Mouse (Mus musculus): ENCODE measurements around the gene Gm20481.
"Not testable (repeated sequence)": the region's sequence is repeated elsewhere in the genome, so short reads cannot be mapped to it uniquely, and the experiment has no call there.

Gene Gm20481

DNA sequence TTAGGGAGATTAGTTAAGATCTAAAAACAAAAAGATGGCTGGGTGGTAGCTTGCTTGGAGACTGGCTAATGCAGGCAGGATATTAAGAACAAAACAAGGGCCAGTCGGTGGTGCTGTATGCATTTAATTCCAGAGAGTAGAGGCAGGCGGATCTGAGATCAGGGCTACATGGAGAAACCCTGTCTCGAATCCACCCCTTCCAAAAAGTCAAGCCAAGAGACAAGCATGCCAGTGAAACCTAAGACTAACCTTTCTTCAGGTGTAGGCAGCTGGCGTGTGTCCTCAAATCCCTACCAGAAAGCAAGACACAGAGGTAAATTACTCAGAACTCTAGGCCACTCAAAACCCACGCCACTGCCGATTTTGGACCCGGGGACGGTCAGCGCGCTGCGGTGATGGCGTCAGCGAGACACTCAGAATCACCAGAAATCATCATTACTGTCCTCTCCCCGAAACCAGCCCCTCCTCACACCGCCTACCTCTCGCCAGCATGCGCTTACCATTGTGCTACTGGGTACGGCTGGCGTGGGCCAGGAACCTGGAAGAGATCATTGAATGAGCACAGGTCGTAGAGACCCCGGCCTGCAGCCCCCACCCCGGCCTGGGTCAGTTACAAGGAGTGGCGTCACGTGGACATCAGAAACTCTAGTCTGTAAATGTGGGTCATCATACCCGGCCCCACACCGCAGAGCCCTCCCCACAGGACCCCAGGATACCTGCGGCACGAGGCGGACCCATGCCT is 17.9 kb upstream of the Gm20481 start:
- no peak for DNase-seq (ENCODE audit: low read depth, low spot score)

DNA sequence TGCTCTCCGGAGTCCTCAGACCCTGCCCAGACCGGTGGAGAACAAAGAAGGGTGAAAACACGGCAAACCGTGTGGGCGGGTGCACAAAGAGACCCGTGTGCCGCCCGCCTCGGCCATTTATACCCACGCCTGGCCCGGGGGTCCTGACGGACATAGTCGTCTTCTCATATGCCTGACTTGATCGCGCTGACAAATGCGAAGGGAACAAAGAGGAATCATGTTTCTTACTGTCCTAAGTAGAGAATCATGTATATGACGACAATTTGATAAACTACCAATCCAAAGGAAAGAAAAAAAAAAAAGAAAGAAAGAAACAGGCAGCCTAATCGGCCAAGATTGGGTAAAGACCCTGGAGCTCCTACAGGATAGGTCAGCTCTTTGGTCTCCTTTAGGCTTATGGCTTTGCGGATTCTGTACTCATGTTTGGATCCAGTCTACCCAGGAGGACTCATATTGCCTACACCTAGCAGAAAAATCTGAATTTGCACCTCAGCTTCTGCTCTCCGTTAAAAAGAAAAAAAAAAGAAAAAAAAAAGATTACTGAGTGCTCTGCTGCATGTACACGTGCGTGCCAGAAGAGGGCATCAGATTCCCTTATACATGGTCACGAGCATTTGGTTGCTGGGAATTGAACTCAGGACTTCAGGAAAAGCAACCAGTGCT is 17.2 kb upstream of the Gm20481 start:
- peak; percentile 83 for DNase-seq (ENCODE audit: low read depth, low spot score)

DNA sequence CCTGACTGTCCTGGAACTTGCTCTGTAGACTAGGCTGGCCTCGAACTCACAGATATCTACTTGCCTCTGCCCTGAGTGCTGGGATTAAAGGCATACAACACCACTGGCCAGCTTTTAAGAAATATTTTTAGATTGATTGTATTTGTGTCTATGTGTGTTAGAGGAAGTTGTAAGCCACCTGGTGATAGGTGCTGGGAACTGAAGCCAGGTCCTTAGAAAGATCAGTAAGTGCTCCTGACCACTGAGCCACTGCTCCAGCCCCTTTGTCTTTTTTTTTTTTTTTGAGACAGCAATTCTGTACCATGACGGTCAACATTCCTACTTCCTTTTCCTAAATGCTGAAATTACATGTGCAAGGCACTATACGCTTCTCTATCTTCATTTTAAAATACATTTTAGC is 16.5 kb upstream of the Gm20481 start:
- DNase-seq (ENCODE audit: low read depth, low spot score), result no peak

DNA sequence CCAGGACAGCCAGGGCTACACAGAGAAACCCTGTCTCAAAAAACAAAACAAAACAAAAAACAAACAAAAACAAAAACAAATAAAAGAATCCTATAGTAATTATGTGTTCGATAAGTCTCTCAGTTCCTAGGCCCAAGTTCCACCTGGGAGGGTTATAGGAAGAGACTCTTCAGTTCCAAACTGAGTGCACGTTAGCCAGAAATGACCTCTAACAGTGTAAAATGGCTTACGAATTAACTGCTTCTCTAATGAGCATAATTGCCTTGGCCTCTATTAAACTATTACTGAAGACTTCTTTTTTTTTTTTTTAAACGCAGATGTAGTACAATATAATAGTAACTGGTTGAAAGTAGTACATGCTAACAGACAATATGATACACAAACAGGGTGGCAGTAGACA is 15.8 kb upstream of the Gm20481 start:
- no peak for DNase-seq (ENCODE audit: low read depth, low spot score)

DNA sequence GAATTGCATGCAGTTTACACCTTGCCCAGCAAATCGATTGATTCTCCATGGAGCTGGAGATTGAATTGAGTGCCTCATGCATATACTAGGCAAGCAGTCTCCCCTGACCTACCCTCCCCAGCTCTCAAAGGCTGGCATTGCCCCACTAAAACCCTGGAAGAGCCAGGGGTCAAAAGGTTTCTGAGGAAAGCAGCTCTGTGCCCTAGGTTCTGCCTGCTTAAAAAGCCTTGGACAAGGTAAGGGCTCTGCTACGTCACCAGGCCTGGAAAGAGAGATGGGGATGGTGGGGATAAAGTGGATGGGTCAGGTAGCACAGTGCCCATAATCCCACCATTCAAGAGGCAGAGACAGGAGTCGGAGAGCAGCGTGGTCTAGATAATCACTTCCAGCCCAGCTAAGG is 14.9 kb upstream of the Gm20481 start:
- no peak for DNase-seq (ENCODE audit: low read depth, low spot score)

DNA sequence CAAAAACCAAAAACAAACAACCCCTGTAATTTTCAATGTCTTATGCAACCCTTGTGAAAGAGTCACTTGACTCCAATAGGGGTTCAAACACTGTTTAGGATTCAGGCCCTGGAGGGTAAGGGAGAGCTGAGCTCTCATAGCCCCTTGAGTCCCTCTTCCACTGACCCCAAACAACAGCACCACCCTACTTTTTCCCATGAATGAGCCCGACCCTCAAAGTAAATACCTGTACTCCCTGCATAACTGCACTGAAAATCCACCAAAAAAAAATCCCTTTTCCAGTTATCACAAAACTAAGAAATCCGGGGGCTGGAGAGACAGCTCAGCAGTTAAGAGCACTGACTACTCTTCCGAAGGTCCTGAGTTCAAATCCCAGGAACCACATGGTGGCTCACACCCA is 13.8 kb upstream of the Gm20481 start:
- DNase-seq (ENCODE audit: low read depth, low spot score), result no peak

DNA sequence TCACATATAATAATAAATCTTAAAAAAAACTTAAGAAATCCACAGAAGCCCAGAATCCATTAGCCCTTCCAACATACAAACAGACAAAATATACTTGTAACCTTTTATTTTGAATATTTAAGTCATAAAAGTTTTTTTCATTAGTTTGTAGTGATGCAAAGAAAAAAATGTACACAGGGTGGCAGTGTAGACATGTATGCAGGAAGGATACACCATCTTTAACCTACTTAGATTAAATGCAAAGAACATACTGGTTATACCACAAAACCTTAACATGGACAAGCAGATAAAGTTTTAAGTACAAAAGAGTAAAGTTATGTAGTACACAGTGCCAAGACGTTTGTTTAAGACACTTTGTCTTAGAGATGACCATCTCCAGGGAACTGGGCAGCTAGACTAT is 13.4 kb upstream of the Gm20481 start:
- DNase-seq (ENCODE audit: low read depth, low spot score), result peak; percentile 69

DNA sequence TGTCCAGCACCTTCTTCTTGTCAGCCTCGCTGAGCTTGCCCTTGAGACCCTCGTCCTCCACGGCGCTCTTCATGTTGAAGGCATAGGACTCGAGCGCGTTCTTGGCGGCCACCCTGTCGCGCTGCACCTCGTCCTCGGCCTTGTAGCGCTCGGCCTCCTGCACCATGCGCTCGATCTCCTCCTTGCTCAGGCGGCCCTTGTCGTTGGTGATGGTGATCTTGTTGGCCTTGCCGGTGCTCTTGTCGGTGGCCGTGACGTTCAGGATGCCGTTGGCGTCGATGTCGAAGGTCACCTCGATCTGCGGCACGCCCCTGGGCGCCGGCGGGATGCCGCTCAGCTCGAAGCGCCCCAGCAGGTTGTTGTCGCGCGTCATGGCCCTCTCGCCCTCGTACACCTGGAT is 12.4 kb upstream of the Gm20481 start:
- DNase-seq (ENCODE audit: low read depth, low spot score), result not testable (repeated sequence)

DNA sequence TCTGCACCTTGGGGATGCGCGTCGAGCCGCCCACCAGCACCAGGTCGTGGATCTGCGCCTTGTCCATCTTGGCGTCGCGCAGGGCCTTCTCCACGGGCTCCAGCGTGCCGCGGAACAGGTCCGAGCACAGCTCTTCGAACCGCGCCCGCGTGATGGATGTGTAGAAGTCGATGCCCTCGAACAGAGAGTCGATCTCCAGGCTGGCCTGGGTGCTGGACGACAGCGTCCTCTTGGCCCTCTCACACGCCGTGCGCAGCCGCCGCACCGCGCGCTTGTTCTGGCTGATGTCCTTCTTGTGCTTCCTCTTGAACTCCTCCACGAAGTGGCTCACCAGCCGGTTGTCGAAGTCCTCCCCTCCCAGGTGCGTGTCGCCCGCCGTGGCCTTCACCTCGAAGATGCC is 11.7 kb upstream of the Gm20481 start:
- DNase-seq (ENCODE audit: low read depth, low spot score), result not testable (repeated sequence)

DNA sequence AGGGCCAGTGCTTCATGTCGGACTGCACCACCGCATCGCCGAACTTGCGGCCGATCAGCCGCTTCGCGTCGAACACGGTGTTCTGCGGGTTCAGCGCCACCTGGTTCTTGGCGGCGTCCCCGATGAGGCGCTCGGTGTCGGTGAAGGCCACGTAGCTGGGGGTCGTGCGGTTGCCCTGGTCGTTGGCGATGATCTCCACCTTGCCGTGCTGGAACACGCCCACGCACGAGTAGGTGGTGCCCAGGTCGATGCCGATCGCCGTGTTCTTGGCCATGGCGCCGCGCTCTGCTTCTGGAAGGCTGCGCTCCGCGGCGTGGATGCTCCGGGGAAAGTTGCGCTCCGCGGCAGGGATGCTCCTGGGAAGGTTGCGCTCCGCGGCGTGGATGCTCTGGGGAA is 11.0 kb upstream of the Gm20481 start:
- DNase-seq (ENCODE audit: low read depth, low spot score), result not testable (repeated sequence)

DNA sequence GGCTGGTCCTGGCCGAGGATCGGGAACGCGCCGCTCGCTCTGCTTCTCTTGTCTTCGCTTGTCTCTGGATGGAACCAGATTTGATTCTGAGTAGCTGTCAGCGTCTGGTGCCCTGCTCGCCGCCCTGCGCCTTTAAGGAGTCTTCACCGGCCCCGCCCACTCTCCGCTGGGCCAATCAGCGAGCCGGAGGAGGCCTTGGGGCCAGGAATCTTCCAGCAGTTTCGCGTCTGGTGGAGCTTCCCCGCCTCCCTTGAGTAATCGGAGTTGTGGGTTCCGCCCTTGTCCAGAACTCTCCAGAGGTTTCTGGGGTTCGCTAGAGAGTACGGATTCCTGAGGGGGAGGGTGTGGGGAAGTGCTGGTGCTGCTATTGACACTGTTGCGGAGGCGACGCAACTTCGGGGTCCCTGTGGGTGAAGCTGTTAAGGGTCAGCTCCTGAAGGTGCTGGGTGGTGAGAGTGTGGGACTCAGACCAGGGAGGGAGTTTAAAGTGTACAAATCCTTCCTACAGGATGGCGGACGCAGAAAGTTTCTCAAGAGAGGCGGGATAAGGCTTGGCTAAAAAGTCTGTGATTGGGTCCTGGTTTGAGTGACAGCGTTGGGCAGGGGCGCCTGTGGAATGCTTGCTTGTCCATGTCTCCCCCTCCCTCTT is 10.5 kb upstream of the Gm20481 start, which contains the start of gene Hspa1b:
Gene Hspa1b (minus strand): TSS at position 109 of the 649 bp plus-strand sequence.
- DNase-seq (ENCODE audit: low read depth, low spot score), result peak; percentile 82

DNA sequence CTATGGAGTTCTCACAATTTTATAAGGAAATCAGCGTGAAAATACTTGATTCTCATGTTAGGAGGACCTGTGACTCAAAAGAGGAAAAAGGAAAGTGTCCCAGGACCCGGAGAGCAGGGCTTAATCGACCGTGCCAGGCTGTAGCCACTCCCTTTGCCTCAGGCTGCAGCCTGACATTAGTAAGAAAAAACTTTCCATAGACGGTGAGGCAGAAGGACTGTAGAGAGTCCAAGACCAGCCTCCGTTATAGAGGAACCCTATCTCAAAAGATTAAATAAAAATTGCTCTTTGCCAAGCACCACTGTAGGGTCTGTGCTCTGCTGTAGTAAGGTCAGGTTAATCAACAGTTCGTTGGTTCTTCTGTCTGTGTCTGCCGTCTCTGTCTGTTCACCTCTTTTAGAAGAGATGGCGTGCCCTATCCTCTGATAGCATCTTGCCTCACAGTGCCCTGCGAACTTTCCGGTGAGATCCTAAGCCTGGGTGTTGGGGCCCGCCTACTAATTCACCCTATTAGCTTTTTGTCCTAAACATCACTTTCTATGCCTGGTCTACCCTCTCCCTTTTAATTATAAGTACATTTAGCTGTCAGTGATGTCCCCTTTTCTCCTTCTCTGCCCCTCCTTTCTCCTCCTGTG is 9.7 kb upstream of the Gm20481 start:
- DNase-seq (ENCODE audit: low read depth, low spot score), result peak; percentile 53

DNA sequence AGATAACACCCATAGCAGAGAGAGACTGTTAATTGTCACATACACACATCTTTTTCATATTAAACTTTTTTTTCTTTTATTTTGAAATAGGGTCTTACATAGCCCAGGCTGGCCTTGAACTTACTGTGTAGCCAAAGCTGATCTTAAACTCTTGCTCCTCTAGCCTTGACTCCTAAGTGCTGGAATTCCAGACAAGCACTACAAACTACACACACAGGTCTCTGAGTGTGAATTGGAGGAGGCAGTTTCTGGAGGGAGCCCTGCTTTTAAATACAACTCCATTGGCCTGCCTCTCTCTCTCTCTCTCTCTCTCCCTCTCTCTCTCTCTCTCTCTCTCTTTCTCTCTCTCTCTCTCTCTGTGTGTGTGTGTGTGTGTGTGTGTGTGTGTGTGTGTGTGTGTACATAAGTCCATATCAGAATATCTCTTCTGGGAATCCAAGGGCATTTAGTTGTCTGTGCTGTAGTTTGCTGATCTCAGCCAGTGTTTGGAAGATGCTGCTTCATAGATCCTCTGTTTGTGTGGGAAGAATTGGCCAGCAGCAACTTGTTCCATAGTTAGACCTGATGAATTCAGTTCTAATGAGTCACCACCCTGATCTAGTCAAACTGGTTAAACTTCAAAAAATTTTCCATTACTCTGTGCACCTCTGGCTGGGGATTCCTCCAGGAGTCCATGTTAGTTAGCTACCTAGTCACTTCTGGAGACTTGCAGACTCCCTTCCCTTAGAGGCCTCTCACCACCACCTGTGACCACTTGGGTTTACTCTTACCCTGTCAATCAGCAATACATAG is 8.8 kb upstream of the Gm20481 start:
- DNase-seq (ENCODE audit: low read depth, low spot score), result no peak

DNA sequence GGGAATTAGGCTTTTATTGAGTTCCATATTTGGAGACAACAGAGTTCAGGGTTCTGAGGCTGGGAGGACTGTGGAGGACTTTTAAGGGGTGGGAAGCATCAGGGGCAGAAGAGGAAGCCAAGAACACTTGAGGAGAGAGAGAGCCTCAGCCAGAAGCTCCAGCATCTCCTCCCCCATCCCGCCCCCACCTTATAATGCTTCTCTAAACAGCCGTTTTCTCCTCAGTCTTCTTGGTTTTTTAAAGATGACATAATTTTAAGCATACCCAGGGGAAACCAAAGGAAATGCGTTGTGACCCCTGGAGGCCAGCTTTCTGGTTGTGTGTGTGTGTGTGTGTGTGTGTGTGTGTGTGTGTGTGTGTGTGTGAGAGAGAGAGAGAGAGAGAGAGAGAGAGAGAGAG is 7.6 kb upstream of the Gm20481 start:
- no peak for DNase-seq (ENCODE audit: low read depth, low spot score)

DNA sequence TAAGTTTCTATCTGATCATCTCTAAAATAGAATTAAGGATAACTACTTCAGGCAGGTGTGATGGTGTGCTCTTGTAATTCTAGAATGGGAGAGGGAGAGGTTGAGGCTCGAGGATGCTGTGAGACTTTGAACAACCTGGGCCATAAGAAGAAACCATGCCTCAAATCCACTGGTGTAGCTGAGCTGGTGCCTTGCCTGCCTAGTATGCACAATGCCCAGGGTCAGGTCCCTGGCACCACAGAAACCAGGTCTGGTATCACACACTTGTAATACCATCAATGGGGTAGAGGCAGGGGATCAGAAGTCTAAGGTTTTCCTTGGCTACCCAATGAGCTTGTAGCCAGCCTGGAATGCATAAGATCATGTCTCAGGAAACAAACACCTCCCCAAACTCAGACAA is 6.9 kb upstream of the Gm20481 start:
- DNase-seq (ENCODE audit: low read depth, low spot score), result no peak

DNA sequence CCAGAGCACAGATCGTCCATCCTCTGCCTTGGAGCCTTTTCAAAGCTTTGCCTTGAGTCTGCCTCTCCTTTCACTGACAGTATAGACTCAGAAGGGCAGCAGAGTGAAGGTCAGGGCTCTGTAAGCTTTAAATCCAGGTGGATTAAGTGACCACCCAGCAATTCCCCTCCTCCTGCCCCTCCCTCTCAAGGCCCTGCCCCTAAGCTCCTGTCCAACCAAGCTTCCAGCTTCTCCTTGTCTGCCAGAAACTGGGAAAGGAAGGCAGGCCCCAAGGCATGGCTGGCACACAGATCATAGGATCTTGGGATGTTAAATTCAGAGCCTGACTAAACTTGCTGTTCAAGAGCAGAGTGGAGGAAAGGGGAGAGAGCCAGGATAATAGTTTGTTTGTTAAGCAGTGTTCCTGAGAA is 5.1 kb upstream of the Gm20481 start:
- no peak for DNase-seq (ENCODE audit: low read depth, low spot score)

DNA sequence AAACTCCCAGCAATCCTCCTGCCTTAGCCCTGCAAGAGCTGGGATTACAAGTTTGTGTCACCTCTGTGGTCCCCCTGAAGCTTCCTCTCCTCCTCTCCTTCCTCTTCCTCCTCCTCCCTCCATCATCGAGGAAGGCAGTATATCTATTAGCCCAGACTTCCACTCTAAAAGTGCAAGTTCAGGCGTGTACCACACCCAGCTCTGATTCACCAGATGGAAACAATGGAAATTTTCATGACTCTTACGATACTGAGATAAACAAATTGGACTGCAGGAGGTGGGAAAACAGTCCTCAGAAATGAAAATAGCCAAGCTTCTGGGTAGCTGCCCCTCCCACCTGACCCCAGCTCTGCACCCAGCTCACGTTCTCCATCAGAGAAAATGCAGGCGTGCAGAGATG is 4.1 kb upstream of the Gm20481 start:
- no peak for DNase-seq (ENCODE audit: low read depth, low spot score)

DNA sequence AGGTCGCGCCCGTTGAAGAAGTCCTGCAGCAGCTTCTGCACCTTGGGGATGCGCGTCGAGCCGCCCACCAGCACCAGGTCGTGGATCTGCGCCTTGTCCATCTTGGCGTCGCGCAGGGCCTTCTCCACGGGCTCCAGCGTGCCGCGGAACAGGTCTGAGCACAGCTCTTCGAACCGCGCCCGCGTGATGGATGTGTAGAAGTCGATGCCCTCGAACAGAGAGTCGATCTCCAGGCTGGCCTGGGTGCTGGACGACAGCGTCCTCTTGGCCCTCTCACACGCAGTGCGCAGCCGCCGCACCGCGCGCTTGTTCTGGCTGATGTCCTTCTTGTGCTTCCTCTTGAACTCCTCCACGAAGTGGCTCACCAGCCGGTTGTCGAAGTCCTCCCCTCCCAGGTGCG is 1.1 kb downstream of the Gm20481 start:
- DNase-seq (ENCODE audit: low read depth, low spot score), result not testable (repeated sequence)

DNA sequence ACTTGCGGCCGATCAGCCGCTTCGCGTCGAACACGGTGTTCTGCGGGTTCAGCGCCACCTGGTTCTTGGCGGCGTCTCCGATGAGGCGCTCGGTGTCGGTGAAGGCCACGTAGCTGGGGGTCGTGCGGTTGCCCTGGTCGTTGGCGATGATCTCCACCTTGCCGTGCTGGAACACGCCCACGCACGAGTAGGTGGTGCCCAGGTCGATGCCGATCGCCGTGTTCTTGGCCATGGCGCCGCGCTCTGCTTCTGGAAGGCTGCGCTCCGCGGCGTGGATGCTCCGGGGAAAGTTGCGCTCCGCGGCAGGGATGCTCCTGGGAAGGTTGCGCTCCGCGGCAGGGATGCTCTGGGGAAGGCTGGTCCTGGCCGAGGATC is 2.0 kb downstream of the Gm20481 start:
- not testable (repeated sequence) for DNase-seq (ENCODE audit: low read depth, low spot score)

DNA sequence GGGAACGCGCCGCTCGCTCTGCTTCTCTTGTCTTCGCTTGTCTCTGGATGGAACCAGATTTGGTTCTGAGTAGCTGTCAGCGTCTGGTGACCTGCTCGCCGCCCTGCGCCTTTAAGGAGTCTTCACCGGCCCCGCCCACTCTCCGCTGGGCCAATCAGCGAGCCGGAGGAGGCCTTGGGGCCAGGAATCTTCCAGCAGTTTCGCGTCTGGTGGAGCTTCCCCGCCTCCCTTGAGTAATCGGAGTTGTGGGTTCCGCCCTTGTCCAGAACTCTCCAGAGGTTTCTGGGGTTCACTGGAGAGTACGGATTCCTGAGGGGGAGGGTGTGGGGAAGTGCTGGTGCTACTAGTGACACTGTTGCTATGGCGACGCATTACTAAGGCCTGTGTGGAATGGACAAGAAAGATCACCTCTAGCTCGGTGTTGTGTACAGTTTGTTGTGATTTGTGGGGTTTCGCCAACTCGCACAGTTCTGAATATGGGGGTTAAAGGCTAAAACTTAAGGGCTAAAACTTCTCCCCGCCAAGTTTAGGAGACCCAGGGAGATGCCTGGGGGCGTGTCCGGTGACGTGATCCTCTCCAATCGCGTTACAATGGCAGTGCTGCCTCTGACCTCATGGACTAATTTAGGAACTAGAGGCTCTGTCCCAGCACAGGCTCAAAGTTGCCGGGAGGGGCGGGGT is 2.5 kb downstream of the Gm20481 start, which contains the start of the genes Hspa1a and Hspa1l:
Gene Hspa1a (minus strand): TSS at position 88 of the 681 bp plus-strand sequence.
Gene Hspa1l (plus strand): TSS at position 635 of the 681 bp plus-strand sequence.
- DNase-seq (ENCODE audit: low read depth, low spot score), result peak; percentile 77

Measured in CD4-positive, CD25-positive, alpha-beta regulatory T cell, adult 2 months (primary cell).